Comparison of ENCODE assay signal across 18 mouse cellular contexts in the genomic region with DNA sequence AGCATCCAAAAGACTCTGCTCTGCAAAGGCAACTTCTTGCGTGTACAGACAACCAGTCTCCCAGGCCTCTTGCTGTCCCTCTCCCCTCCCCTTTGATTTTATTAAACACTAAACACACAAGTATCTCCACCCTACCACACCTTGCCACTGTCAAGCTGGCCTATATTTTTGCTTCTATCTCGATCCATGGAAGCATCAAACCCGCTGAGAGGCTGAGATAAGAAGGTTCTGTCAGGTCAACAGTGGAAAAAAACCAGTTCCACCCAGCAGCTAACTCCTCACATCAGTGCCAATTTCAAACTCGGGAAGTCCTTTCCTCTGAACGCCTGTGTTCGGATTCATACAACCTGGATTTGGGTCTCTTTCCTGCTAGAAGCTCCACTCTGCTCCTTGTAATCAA. TPM values are rescaled to one million over a fixed set of nuclear protein-coding genes. Genes with fewer than 3 reads are reported as not detected.
DNase-seq lines count a peak whose midpoint lies in the region; ATAC-seq and TF ChIP-seq lines count a peak whose summit lies in the region.
"Had no signal": no experiment of that assay in that cellular context is flagged by ENCODE, and none has a peak within 500 bp of the region (broad histone marks: within the 10 kb centered on the region; RNA-seq: fewer than 3 reads in every experiment).

No protein-coding gene starts in this region.

- no peaks in the 10 kb centered on the region for H3K36me3 ChIP-seq in heart, postnatal 0 days (replicated peaks; ENCODE audit: control insufficient read depth, insufficient read depth, low read length)
- H3K36me3 ChIP-seq: embryonic facial prominence, embryonic 12.5 days; forebrain, embryonic 15.5 days; hindbrain, embryonic 15.5 days had no signal

- no peak for TF ChIP-seq EP300 in heart, postnatal 0 days (IDR thresholded peaks at IDR 0.05; ENCODE audit: low read depth)

- H3K4me3 ChIP-seq in heart, postnatal 0 days (ENCODE audit: low read depth, low read length), result no peak overlapping the region
- no peak overlapping the region for H3K4me3 ChIP-seq in brown adipose tissue, adult 24 weeks (ENCODE audit: insufficient read depth, low read depth, low read length)
- no peak overlapping the region for H3K4me3 ChIP-seq in lung, adult 2 months (replicated peaks; ENCODE audit: extremely low read depth, low read depth, low read length)
- H3K4me3 ChIP-seq: embryonic facial prominence, embryonic 12.5 days; forebrain, embryonic 15.5 days; hindbrain, embryonic 15.5 days had no signal

- H3K9ac ChIP-seq in heart, postnatal 0 days (replicated peaks; ENCODE audit: low read depth, low read length), result no peak overlapping the region
- H3K9ac ChIP-seq: embryonic facial prominence, embryonic 12.5 days; forebrain, embryonic 15.5 days; hindbrain, embryonic 15.5 days had no signal

- intact Hi-C loops in heart, postnatal 10 days (cut with DNase I), result loop anchor here (5.0 kb wide), 1 partner anchor 69 kb away; the partner anchor contains the start of gene Nyap1

- peak overlapping the region; percentile 96 for H3K27ac ChIP-seq in heart, postnatal 0 days (ENCODE audit: low read depth)
- peak overlapping the region; percentile 97 for H3K27ac ChIP-seq in brown adipose tissue, adult 24 weeks (replicated peaks; ENCODE audit: low read depth, low read length)
- H3K27ac ChIP-seq: embryonic facial prominence, embryonic 12.5 days; forebrain, embryonic 15.5 days; hindbrain, embryonic 15.5 days had no signal

- no peaks in the 10 kb centered on the region for H3K27me3 ChIP-seq in heart, postnatal 0 days (ENCODE audit: control insufficient read depth, insufficient read depth, low read length)
- H3K27me3 ChIP-seq: embryonic facial prominence, embryonic 12.5 days; forebrain, embryonic 15.5 days; hindbrain, embryonic 15.5 days had no signal

- no peak for TF ChIP-seq CTCF in heart, postnatal 0 days (IDR thresholded peaks at IDR 0.05; ENCODE audit: low read depth)
- TF ChIP-seq CTCF in lung, adult 2 months (IDR thresholded peaks at IDR 0.05; ENCODE audit: insufficient read depth, low read length), result no peak

- DNase-seq in heart, postnatal 0 days (ENCODE audit: low spot score), result no peak
- DNase-seq in heart, postnatal 10 days, result no peak
- peak; percentile 64 for DNase-seq in large intestine, adult 2 months (ENCODE audit: low read depth, low spot score)
- no peak for DNase-seq in layer of hippocampus, postnatal 25 days (ENCODE audit: extremely low spot score in 1 of 2, low spot score in 1 of 2)
- no peak for DNase-seq in lung, adult 2 months
- DNase-seq: adrenal gland, adult 8-10 months; cerebellum, adult 18-20 months; kidney, postnatal 10 days; lung, postnatal 10 days; midbrain, embryonic 14.5 days; retina, postnatal 1 day; thymus, postnatal 4 days had no signal

- H3K4me2 ChIP-seq in heart, postnatal 0 days (ENCODE audit: low read depth, low read length), result no peak overlapping the region
- H3K4me2 ChIP-seq: embryonic facial prominence, embryonic 12.5 days; forebrain, embryonic 15.5 days; hindbrain, embryonic 15.5 days had no signal

- WGBS in heart, postnatal 0 days, result 66% methylated on average over 6 of the region's 6 CpGs
- WGBS in large intestine, adult 2 months, result 33% methylated on average over 6 of the region's 6 CpGs
- WGBS in lung, adult 2 months, result 67% methylated on average over 6 of the region's 6 CpGs

- H3K4me1 ChIP-seq in heart, postnatal 0 days (ENCODE audit: control insufficient read depth, insufficient read depth), result peaks cover 15% of the 10 kb centered on the region
- H3K4me1 ChIP-seq in brown adipose tissue, adult 24 weeks (ENCODE audit: control insufficient read depth, insufficient read depth, insufficient read length, low read length), result peaks cover 26% of the 10 kb centered on the region; the same call in 1 of the 2 replicates
- H3K4me1 ChIP-seq in lung, adult 2 months (ENCODE audit: control insufficient read depth, insufficient read depth, low read length), result peaks cover 10% of the 10 kb centered on the region

- H3K9me3 ChIP-seq in heart, postnatal 0 days (replicated peaks; ENCODE audit: control insufficient read depth, low read length), result no peaks in the 10 kb centered on the region
- H3K9me3 ChIP-seq: embryonic facial prominence, embryonic 12.5 days; forebrain, embryonic 15.5 days; hindbrain, embryonic 15.5 days had no signal

- no peak for ATAC-seq in heart, postnatal 0 days (ENCODE audit: insufficient read depth, low read depth)
- ATAC-seq in megakaryocyte-erythroid progenitor cell, adult 5-6 weeks (replicated peaks; ENCODE audit: low FRiP score, low TSS enrichment, poor library complexity, severe bottlenecking), result peak; percentile 90
- ATAC-seq: CD4-positive, CD25-positive, alpha-beta regulatory T cell, adult 4 months; forebrain, embryonic 15.5 days had no signal

- no peak for TF ChIP-seq POLR2A in lung, adult 2 months (IDR thresholded peaks at IDR 0.05; ENCODE audit: borderline replicate concordance, extremely low read depth, low read depth, low read length)

RNA-seq across cellular contexts. Expression of gene Agfg2, which starts 11.5 kb away (rescaled TPM):
- total RNA-seq in heart, postnatal 0 days (2014; rRNA removed; ENCODE audit: low replicate concordance), result 27.0 and 28.8 TPM in 2 replicates
- 14.3 and 15.5 TPM in 2 replicates for polyA plus RNA-seq in heart, postnatal 0 days (2015; fragmentation: Nextera tagmentation; extraction: Ambion mirVana)
- total RNA-seq in heart, postnatal 10 days (2021), result 10 to 100 TPM; 11.8 to 14.0 TPM
- polyA plus RNA-seq in brown adipose tissue, adult 24 weeks (2012; ENCODE audit: insufficient read depth, insufficient read length, missing spikeins), result 16.2 and 17.6 TPM in 2 replicates
- polyA plus RNA-seq in large intestine, adult 2 months (2012; rRNA removed), result 11.9 and 14.8 TPM in 2 replicates
- 22.7 and 37.5 TPM in 2 replicates for total RNA-seq in megakaryocyte-erythroid progenitor cell, adult 5-6 weeks (2014; fragmentation: Nextera tagmentation)
- 17.0 TPM in 2 replicates for total RNA-seq in megakaryocyte-erythroid progenitor cell, adult 5-6 weeks (2017)
- 10 to 100 TPM; 61.8 to 63.9 TPM for total RNA-seq in layer of hippocampus, postnatal 25 days (2021)
- polyA plus RNA-seq in lung, adult 2 months (2012; rRNA removed), result 22.4 and 24.3 TPM in 2 replicates

RNA-seq across cellular contexts. Expression of gene Irs3, which starts 27.5 kb away (rescaled TPM):
- 7.6 TPM in 1 of 2 replicates, not detected in the other for total RNA-seq in heart, postnatal 0 days (2014; rRNA removed; ENCODE audit: low replicate concordance)
- 0.08 and 0.23 TPM in 2 replicates for polyA plus RNA-seq in heart, postnatal 0 days (2015; fragmentation: Nextera tagmentation; extraction: Ambion mirVana)
- under 1 TPM; 0.24 to 0.35 TPM for total RNA-seq in heart, postnatal 10 days (2021)
- polyA plus RNA-seq in brown adipose tissue, adult 24 weeks (2012; ENCODE audit: insufficient read depth, insufficient read length, missing spikeins), result 22.0 and 26.4 TPM in 2 replicates
- polyA plus RNA-seq in large intestine, adult 2 months (2012; rRNA removed), result 0.71 and 0.90 TPM in 2 replicates
- not detected in 2 replicates for total RNA-seq in megakaryocyte-erythroid progenitor cell, adult 5-6 weeks (2014; fragmentation: Nextera tagmentation)
- 0.80 TPM in 1 of 2 replicates, not detected in the other for total RNA-seq in megakaryocyte-erythroid progenitor cell, adult 5-6 weeks (2017)
- total RNA-seq in layer of hippocampus, postnatal 25 days (2021), result not detected
- 3.6 and 4.4 TPM in 2 replicates for polyA plus RNA-seq in lung, adult 2 months (2012; rRNA removed)
- polyA plus RNA-seq: CD4-positive, CD25-positive, alpha-beta regulatory T cell, adult 4 months; midbrain, embryonic 14.5 days had no signal

RNA-seq across cellular contexts. Expression of gene Sap25, which starts 31.9 kb away (rescaled TPM):
- total RNA-seq in heart, postnatal 0 days (2014; rRNA removed; ENCODE audit: low replicate concordance), result 10.4 TPM in 1 of 2 replicates, not detected in the other
- 1.5 and 2.8 TPM in 2 replicates for polyA plus RNA-seq in heart, postnatal 0 days (2015; fragmentation: Nextera tagmentation; extraction: Ambion mirVana)
- 1 to 10 TPM; 3.2 to 3.9 TPM for total RNA-seq in heart, postnatal 10 days (2021)
- polyA plus RNA-seq in brown adipose tissue, adult 24 weeks (2012; ENCODE audit: insufficient read depth, insufficient read length, missing spikeins), result 2.0 TPM in 1 of 2 replicates, not detected in the other
- 67.0 and 85.5 TPM in 2 replicates for polyA plus RNA-seq in large intestine, adult 2 months (2012; rRNA removed)
- total RNA-seq in megakaryocyte-erythroid progenitor cell, adult 5-6 weeks (2014; fragmentation: Nextera tagmentation), result 45.8 and 69.9 TPM in 2 replicates
- total RNA-seq in megakaryocyte-erythroid progenitor cell, adult 5-6 weeks (2017), result 10.0 and 12.9 TPM in 2 replicates
- 10 to 100 TPM in 1 of 2 experiments, 1 to 10 TPM in 1; 3.1 to 13.9 TPM for total RNA-seq in layer of hippocampus, postnatal 25 days (2021)
- polyA plus RNA-seq in lung, adult 2 months (2012; rRNA removed), result 150 and 162 TPM in 2 replicates

RNA-seq across cellular contexts. Expression of gene Gm20605, which starts 44.0 kb away (rescaled TPM):
- 1.6 and 5.3 TPM in 2 replicates for total RNA-seq in heart, postnatal 0 days (2014; rRNA removed; ENCODE audit: low replicate concordance)
- polyA plus RNA-seq in heart, postnatal 0 days (2015; fragmentation: Nextera tagmentation; extraction: Ambion mirVana), result 1.8 and 2.5 TPM in 2 replicates
- total RNA-seq in heart, postnatal 10 days (2021), result 1 to 10 TPM; 5.0 to 5.9 TPM
- 0.95 and 2.3 TPM in 2 replicates for polyA plus RNA-seq in brown adipose tissue, adult 24 weeks (2012; ENCODE audit: insufficient read depth, insufficient read length, missing spikeins)
- polyA plus RNA-seq in large intestine, adult 2 months (2012; rRNA removed), result 16.2 and 24.0 TPM in 2 replicates
- 19.5 and 22.4 TPM in 2 replicates for total RNA-seq in megakaryocyte-erythroid progenitor cell, adult 5-6 weeks (2014; fragmentation: Nextera tagmentation)
- 2.8 and 3.1 TPM in 2 replicates for total RNA-seq in megakaryocyte-erythroid progenitor cell, adult 5-6 weeks (2017)
- total RNA-seq in layer of hippocampus, postnatal 25 days (2021), result 10 to 100 TPM; 12.7 to 15.8 TPM
- polyA plus RNA-seq in lung, adult 2 months (2012; rRNA removed), result 63.8 and 65.2 TPM in 2 replicates

RNA-seq across cellular contexts. Expression of gene Lrch4, which starts 44.1 kb away (rescaled TPM):
- total RNA-seq in heart, postnatal 0 days (2014; rRNA removed; ENCODE audit: low replicate concordance), result 12.7 and 19.7 TPM in 2 replicates
- 15.9 and 17.8 TPM in 2 replicates for polyA plus RNA-seq in heart, postnatal 0 days (2015; fragmentation: Nextera tagmentation; extraction: Ambion mirVana)
- total RNA-seq in heart, postnatal 10 days (2021), result 10 to 100 TPM; 20.2 to 21.7 TPM
- 11.5 and 13.6 TPM in 2 replicates for polyA plus RNA-seq in brown adipose tissue, adult 24 weeks (2012; ENCODE audit: insufficient read depth, insufficient read length, missing spikeins)
- polyA plus RNA-seq in large intestine, adult 2 months (2012; rRNA removed), result 25.5 and 43.8 TPM in 2 replicates
- total RNA-seq in megakaryocyte-erythroid progenitor cell, adult 5-6 weeks (2014; fragmentation: Nextera tagmentation), result 56.4 and 79.5 TPM in 2 replicates
- total RNA-seq in megakaryocyte-erythroid progenitor cell, adult 5-6 weeks (2017), result 13.9 and 14.7 TPM in 2 replicates
- total RNA-seq in layer of hippocampus, postnatal 25 days (2021), result 10 to 100 TPM; 19.3 to 23.5 TPM
- polyA plus RNA-seq in lung, adult 2 months (2012; rRNA removed), result 79.4 and 105 TPM in 2 replicates
